Mouse (Mus musculus): Measurements from ENCODE around the gene 2510009E07Rik. TPM values are rescaled to one million over a fixed set of nuclear protein-coding genes. Genes with fewer than 3 reads are reported as not detected.

Gene 2510009E07Rik
- total RNA-seq (2015; ENCODE audit: low replicate concordance) (0.36 and 1.7 TPM in 2 replicates), total RNA-seq (2017; ENCODE audit: low replicate concordance) (not detected in 2 replicates)

GRCm38 (mm10) chr16:21694463-21695241, at the start of gene 2510009E07Rik:
2510009E07Rik (minus strand) TSS chr16:21694665.
- 0 out of 2 replicates have a peak, but pooled peaks have one; percentile 46 for ATAC-seq (replicated peaks; ENCODE audit: low FRiP score, poor library complexity, severe bottlenecking)

DNA sequence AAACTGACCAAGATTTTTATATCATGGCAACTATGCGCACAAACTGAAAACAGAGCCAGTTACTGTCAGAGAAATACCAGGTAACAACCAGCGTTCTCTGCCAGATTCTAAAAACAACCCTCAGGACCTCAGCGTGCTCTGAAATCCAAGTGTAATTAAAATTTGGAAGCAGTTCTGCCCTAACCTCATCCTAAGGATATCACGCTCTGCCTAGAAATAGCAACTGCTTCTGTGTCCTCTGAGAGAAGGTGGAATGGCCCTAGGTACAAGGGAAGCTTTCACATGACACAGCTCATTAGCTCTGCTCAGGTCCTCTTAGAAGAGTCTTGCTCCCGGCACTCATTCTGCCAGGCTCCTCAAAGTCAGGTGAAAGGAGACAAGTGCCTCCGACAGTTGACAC, 48.9 kb upstream of the 2510009E07Rik start:
- ATAC-seq (replicated peaks; ENCODE audit: low FRiP score, poor library complexity, severe bottlenecking): no peak

GRCm38 (mm10) chr16:21742898-21743297, 48.4 kb upstream of the 2510009E07Rik start:
- no peak for ATAC-seq (replicated peaks; ENCODE audit: low FRiP score, poor library complexity, severe bottlenecking)

DNA sequence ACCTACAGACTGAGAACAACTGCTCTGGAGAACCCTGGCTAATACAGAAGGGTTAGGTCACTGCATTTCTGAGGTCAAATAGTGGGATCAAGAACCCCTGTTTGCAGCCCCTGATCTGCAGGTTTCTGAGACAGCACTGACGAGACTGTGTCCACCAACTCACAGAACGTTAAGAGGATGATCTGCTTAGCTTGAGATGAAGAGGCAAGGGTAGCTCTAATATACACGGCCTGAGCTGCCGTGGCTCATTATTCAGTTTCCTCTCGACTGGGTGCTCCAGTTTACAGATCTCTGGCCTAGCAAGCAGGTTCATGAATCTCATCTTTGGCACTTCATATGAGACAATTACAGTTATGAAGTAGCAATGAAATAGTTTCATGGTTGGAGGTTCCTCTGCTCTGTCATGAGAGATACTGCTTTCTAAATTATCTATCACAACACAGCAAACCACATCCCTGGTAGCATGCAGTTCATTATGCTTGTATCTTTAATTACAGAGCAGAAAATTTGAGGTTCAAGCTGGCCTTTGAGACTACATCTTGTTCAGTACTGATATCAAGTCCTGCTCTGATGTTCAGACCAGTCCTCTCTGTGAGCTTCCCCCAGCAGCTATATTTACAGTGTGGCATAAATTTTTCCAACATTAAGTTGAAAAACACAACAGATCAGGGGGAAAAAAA, 47.9 kb upstream of the 2510009E07Rik start:
- 0 out of 2 replicates have a peak, but pooled peaks have one; percentile 6 for ATAC-seq (replicated peaks; ENCODE audit: low FRiP score, poor library complexity, severe bottlenecking)

GRCm38 (mm10) chr16:21741542-21741941, 47.1 kb upstream of the 2510009E07Rik start:
- no peak; the same call in 1 of the 2 replicates for ATAC-seq (replicated peaks; ENCODE audit: low FRiP score, poor library complexity, severe bottlenecking)

- no peak for ATAC-seq (replicated peaks; ENCODE audit: low FRiP score, poor library complexity, severe bottlenecking)
These were observed 41.2 kb upstream of the 2510009E07Rik start for GRCm38 (mm10) chr16:21735638-21736037.

DNA sequence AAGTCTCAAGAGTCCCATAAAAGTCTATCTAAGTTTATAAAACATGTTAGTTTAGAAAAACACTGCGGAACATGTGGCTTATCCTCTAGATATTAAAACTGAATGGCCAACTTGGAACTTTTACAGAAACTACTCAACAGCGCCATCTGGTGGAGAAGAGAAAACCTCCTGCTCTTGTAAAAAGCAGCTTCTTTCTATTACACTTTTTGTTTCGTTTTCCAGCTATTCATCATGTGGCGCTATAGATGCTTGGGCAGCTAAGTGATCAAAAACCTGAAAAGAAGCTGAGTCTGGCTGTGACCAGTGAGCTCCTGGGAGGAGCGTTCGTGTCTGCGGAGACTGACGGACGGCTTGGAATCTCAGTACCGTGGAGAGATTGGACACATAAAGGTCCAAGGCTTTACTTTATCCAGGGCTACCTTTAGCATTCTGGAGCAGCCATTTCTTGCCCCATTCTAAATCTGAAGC, 33.5 kb upstream of the 2510009E07Rik start:
- peak; percentile 56; the same call in 1 of the 2 replicates for ATAC-seq (replicated peaks; ENCODE audit: low FRiP score, poor library complexity, severe bottlenecking)

DNA sequence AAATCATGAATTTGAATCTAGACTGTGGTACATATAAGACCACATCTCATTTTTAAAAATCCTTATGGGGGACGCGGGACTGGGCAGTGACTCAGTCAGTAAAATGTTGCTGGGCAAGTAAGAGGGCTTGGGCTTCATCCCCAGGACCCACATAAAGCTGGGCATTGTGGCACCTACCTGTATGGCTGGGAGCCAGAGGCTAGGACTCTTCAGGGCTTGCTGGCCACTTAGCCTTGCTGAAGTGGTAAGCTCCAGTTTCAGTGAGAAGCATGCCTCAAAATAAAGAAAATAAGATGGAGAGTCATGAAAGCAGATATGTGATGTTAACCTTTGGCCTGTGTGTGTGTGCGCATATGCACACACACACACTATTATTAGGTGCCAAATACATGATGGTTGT, 33.0 kb upstream of the 2510009E07Rik start:
- no peak for ATAC-seq (replicated peaks; ENCODE audit: low FRiP score, poor library complexity, severe bottlenecking)

- ATAC-seq (replicated peaks; ENCODE audit: low FRiP score, poor library complexity, severe bottlenecking): no peak
These were observed 29.8 kb upstream of the 2510009E07Rik start for GRCm38 (mm10) chr16:21724261-21724660.

GRCm38 (mm10) chr16:21719770-21720169, 25.3 kb upstream of the 2510009E07Rik start:
- no peak for ATAC-seq (replicated peaks; ENCODE audit: low FRiP score, poor library complexity, severe bottlenecking)

DNA sequence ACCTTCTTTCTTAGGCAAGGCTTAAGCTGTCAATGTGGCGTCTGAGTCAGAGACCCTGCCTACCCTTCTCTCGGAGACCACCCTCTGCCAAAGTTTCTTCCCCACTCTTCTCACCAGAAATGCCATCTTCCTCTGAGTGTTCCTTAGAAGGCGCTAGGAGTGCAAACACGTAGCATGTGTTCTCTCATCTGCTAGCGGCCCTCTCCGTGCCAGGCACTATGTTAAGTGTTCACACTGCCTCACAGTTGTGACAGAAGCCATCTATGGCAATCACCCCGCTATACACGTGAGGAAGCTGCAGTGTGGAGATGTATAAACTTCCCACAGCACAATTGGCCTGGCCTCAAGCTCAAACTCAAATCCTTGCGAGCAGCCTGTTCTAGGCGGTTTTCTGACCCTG, 20.1 kb upstream of the 2510009E07Rik start:
- no peak for ATAC-seq (replicated peaks; ENCODE audit: low FRiP score, poor library complexity, severe bottlenecking)

DNA sequence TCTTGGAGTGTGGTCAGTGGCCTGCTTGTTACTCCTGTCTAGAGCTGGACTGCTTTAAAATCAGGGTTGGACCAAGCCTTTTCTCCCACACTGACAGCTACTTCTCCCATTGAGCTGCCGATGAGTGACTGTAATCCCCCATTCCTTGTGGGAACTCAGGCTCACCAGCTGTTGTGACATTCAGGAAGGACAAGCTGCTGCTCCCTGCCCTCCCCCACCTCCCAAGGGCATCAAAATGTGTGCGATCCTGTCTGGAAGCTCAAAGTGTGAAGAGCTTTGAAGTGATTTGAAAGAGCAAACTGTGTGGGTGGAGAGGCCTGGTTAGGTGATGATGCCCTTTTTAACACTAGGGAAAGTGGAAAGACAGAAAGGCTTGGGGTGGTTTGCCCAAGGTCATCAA, 15.9 kb upstream of the 2510009E07Rik start:
- no peak for ATAC-seq (replicated peaks; ENCODE audit: low FRiP score, poor library complexity, severe bottlenecking)

GRCm38 (mm10) chr16:21704691-21705090, 10.2 kb upstream of the 2510009E07Rik start:
- no peak for ATAC-seq (replicated peaks; ENCODE audit: low FRiP score, poor library complexity, severe bottlenecking)

DNA sequence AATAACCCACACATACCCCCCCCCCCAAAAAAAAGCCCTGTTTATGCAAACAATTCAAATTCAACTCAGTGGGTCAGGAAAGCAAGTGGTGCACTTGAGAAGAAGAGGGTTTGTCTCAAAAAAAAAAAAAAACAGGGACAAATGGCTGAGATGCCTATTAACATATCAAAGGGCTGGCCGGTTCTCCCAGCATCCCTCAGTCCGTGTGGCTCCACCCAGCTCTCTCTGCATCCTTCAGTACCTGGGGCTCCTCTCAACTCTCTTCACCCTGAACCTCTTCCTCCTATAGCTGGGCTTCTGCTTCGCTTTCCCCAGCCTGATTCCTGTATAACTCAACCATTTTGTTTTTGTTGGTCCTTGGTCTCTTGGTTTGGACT, 7.8 kb upstream of the 2510009E07Rik start:
- no peak for ATAC-seq (replicated peaks; ENCODE audit: low FRiP score, poor library complexity, severe bottlenecking)

GRCm38 (mm10) chr16:21701611-21702313, 7.3 kb upstream of the 2510009E07Rik start:
- no peak for ATAC-seq (replicated peaks; ENCODE audit: low FRiP score, poor library complexity, severe bottlenecking)

DNA sequence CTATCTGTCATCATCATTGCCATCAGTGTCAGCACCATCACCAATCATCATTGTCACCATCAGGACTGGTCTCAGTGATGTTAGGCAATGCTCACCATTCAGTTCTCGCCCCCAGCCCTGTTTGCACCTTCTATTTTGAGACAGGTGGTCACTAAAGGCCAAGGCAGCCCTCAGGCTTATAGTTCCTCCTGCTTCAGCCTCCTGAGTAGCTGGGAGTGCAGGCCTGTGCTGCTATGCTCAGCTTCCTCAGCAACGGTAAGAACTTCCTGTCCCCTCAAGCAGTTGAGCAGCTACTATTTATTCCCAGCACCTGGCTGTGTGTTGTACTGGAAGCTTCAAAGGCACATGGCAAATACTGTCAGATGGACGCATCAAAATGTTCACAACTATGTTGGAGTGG, 3.7 kb upstream of the 2510009E07Rik start:
- ATAC-seq (replicated peaks; ENCODE audit: low FRiP score, poor library complexity, severe bottlenecking): no peak

GRCm38 (mm10) chr16:21696946-21697345, 2.5 kb upstream of the 2510009E07Rik start:
- ATAC-seq (replicated peaks; ENCODE audit: low FRiP score, poor library complexity, severe bottlenecking): no peak

DNA sequence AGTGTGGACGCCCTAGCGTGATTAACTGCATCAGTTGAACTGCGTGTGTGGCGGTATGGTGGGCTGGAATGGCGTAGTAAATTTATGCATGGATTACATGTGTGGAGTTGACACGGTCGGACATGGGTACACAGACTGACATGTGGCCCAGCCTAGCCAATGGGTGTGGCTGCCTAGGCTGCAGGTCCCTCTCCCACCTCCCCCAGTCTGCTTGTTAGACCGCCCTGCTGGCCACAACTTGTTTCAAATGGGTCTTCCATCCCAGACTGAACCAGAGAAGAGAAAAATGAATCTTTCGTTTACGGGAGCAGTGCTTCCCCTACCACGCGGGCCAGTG, 745 bp upstream of the 2510009E07Rik start:
- no peak for ATAC-seq (replicated peaks; ENCODE audit: low FRiP score, poor library complexity, severe bottlenecking)

DNA sequence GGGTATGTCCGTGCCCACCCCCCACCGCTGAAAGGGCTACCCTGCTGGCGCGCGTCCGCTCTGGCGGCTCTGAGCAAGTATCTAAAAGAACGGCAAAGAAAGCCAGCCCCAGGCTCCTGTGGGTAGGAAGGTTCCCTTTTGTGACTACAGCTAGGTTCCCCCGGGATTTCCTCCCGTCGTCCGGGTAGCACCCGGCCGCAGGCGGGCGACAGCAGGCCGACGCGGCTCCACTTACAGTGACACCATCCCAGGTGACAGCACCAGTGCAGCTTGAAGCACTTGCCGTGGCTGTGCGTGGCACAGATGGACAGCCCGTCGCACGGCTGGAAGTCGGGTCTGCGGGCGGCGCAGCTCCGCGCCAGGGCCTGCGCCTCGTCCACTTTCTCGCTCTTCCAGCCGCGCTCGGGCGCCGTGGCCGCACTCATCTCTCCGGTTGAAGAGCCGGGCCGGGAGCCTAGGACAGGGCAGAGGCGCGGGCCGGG, 443 bp downstream of the 2510009E07Rik start:
- ATAC-seq (replicated peaks; ENCODE audit: low FRiP score, poor library complexity, severe bottlenecking): no peak

GRCm38 (mm10) chr16:21690216-21690755, 4.2 kb downstream of the 2510009E07Rik start:
- no peak for ATAC-seq (replicated peaks; ENCODE audit: low FRiP score, poor library complexity, severe bottlenecking)
